Mouse (Mus musculus) bone marrow macrophage, adult 2 months (primary cell): ENCODE data around the gene Comp.

Experiments used
- CTCF ChIP-seq: IDR thresholded peaks from 2 replicates; pipeline ENCODE4 v1.5.1; 2012; ENCODE audit warnings: low read depth, mild to moderate bottlenecking, low read length, moderate library complexity
- POLR2A ChIP-seq: IDR thresholded peaks from 2 replicates; pipeline ENCODE4 v1.6.1; 2012; ENCODE audit warnings: mild to moderate bottlenecking, low read depth, low read length, borderline replicate concordance

DNA sequence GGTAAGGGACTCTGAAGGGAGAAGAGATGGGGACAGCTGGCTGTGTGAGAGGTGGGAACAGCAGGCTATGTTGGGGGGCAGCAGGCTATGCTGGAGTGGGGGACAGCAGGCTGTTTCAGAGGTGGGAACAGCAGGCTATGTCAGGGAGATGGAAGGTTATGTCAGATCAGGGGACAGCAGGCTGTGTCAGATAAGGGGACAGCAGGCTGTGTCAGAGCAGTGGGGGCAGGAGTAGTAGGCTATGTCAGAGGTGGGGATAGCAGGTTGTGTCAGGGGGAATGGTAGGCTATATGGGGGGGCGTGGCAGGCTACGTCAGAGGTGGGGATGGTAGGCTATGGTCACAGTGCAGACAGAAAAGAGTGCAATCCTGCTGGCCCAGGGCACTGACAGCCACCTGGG, 49.4 kb downstream of the Comp start:
- no peak for TF ChIP-seq CTCF
- TF ChIP-seq POLR2A = no peak
